Mouse (Mus musculus) heart, embryonic 14.5 days (tissue): ENCODE results near the gene Gm49333. TPM values are rescaled to one million over a fixed set of nuclear protein-coding genes. Genes with fewer than 3 reads are reported as not detected.
A peak's percentile ranks its signal among the peaks of the same experiment; 100 is the strongest.
"Not testable (repeated sequence)": the region's sequence is repeated elsewhere in the genome, so short reads cannot be mapped to it uniquely, and the experiment has no call there.

ENCODE experiments used
- ATAC-seq: fragments of 200-750 bp; cut with Nextera tagmentation; 2 replicates; pipeline ENCODE4 v1.8.0; 2017; ENCODE audit warnings: low read depth, moderate TSS enrichment; ENCODE audit not compliant: insufficient number of reproducible peaks, insufficient read depth, low FRiP score
- H3K27ac ChIP-seq, 2 experiments: fragments of 200-500 bp in 1 of 2; fragments of 300-500 bp in 1 of 2; sonication (generic) in 1 of 2; replicated peaks in 1 of 2; 2 replicates each; pipeline ENCODE4 v1.5.1; 2012 to 2014; ENCODE audit warnings: low read depth in 2 of 2, low read length in 2 of 2, control low read depth in 1 of 2, mild to moderate bottlenecking in 1 of 2, mixed read lengths in 1 of 2; ENCODE audit not compliant: control insufficient read depth in 1 of 2, insufficient read depth in 1 of 2
- H3K27me3 ChIP-seq: fragments of 300-500 bp; sonication (generic); 2 replicates; pipeline ENCODE4 v1.6.1; 2014; ENCODE audit warnings: mild to moderate bottlenecking, low read length, control low read depth; ENCODE audit not compliant: control insufficient read depth, insufficient read depth
- H3K36me3 ChIP-seq: fragments of 300-500 bp; sonication (generic); 2 replicates; pipeline ENCODE4 v1.6.1; 2014; ENCODE audit warnings: mild to moderate bottlenecking, control low read depth, low read length, mixed read lengths; ENCODE audit not compliant: control insufficient read depth, insufficient read depth
- H3K4me1 ChIP-seq, 2 experiments: fragments of 200-500 bp in 1 of 2; fragments of 300-500 bp in 1 of 2; sonication (generic) in 1 of 2; 2 replicates each; pipeline ENCODE4 v1.6.1; 2012 to 2014; ENCODE audit warnings: low read length in 2 of 2, control low read depth in 1 of 2, mixed read lengths in 1 of 2; ENCODE audit not compliant: control insufficient read depth in 2 of 2, insufficient read depth in 2 of 2
- H3K4me2 ChIP-seq: fragments of 300-500 bp; sonication (generic); 2 replicates; pipeline ENCODE4 v1.6.1; 2014; ENCODE audit warnings: mild to moderate bottlenecking, low read length
- H3K4me3 ChIP-seq, 2 experiments: fragments of 200-500 bp in 1 of 2; fragments of 300-500 bp in 1 of 2; sonication (generic) in 1 of 2; 2 replicates each; pipeline ENCODE4 v1.5.1; 2012 to 2014; ENCODE audit warnings: low read length in 2 of 2, mild to moderate bottlenecking in 2 of 2, control low read depth in 1 of 2, low read depth in 1 of 2, moderate library complexity in 1 of 2; ENCODE audit not compliant: control insufficient read depth in 1 of 2, insufficient read depth in 1 of 2
- H3K9ac ChIP-seq: fragments of 300-500 bp; sonication (generic); 2 replicates; pipeline ENCODE4 v1.6.1; 2014; ENCODE audit warnings: mild to moderate bottlenecking, low read length
- H3K9me3 ChIP-seq: fragments of 300-500 bp; sonication (generic); 2 replicates; pipeline ENCODE4 v1.6.1; 2016; ENCODE audit warnings: low read length, control low read depth; ENCODE audit not compliant: control insufficient read depth
- WGBS: fragments of 180-500 bp; shearing (Covaris S2); extraction: QIAGEN DNeasy Blood & Tissue Kit; methylation state at CpG from one replicate; pipeline ENCODE4 v1.1.7; 2014; 5-methylcytosine and 5-hydroxymethylcytosine counted together
- polyA plus RNA-seq: library from polyadenylated mRNA; unstranded; fragments of >200 nt; fragmentation: Nextera tagmentation; extraction: Ambion mirVana; gene quantifications from 2 replicates; pipeline ENCODE4 v1.2.1, GENCODE M21; 2014

The Gm49333 gene
- polyA plus RNA-seq, 1 experiment from 2014 or later, result 0.14 TPM

DNA sequence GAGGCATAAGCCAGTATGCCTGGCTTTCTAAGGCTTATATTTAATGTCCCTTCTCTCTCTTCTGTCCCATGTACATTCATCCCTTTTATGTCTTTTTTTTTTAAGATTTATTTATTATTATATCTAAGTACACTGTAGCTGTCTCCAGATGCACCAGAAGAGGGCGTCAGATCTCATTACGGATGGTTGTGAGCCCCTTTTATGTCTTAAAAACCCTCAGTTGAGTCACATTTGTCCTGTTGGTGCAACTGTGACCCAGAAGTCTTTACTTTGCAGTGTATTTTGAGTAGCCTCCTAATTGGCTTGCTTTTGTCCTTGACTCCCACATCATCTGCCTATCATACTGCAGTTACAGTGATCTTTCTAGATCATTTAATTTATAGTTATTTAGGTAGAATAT lies 41.9 kb downstream of the Gm49333 start:
- peaks cover 50% of the 10 kb centered on the region for H3K36me3 ChIP-seq
- H3K4me2 ChIP-seq, result no peak overlapping the region
- no peak for ATAC-seq
- H3K27ac ChIP-seq, result no peak overlapping the region
- H3K4me1 ChIP-seq, result peaks cover 0 to 15% of the 10 kb centered on the region in 2 experiments; a peak in 3 of 4 replicates
- H3K9me3 ChIP-seq, result no peaks in the 10 kb centered on the region
- no peak overlapping the region for H3K4me3 ChIP-seq
- H3K9ac ChIP-seq, result no peak overlapping the region
- H3K27me3 ChIP-seq, result no peaks in the 10 kb centered on the region
- WGBS, result 62% methylated on average over 2 of the region's 2 CpGs

DNA sequence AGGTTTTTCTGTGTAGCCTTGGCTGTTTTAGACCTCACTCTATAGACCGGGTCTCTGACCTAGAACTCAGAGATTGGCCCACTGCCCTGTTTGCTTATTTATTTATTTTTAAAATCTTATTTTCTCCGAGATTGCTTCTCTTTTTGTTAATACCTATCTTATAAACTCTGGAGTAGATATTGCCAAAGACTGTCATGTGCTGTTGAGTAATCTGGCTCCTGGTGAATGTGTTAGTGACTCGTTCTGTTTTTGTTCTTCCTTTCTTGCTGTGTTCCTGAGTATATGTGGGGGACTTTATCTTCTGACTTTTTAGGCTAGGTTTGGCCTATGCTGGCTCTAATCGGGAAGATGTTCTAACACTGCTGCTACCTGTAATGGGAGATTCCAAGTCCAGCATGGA lies 46.3 kb downstream of the Gm49333 start:
- H3K36me3 ChIP-seq, result peaks cover 92% of the 10 kb centered on the region
- H3K27me3 ChIP-seq, result no peaks in the 10 kb centered on the region
- no peak overlapping the region for H3K27ac ChIP-seq
- no peaks in the 10 kb centered on the region for H3K9me3 ChIP-seq
- no peak overlapping the region for H3K4me2 ChIP-seq
- 0 out of 4 replicates have a peak, but pooled peaks cover 0 to 4% of the 10 kb centered on the region in 2 experiments for H3K4me1 ChIP-seq
- H3K9ac ChIP-seq, result no peak overlapping the region
- WGBS, result 91% methylated on average over 4 of the region's 4 CpGs
- no peak overlapping the region for H3K4me3 ChIP-seq
- ATAC-seq, result no peak

DNA sequence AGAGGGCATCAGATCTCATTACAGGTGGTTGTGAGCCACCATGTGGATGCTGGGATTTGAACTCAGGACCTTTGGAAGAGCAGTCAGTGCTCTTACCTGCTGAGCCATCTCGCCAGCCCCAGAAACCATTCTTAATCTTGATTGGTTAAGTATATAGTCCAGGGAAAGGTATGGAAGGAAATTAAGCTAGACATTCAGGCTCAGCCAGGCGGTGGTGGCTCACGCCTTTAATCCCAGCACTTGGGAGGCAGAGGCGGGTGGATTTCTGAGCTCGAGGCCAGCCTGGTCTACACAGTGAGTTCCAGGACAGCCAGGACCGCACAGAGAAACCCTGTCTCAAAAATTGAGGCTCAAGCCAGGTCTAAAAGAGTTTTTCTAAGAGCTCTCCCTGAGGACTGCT lies 56.6 kb downstream of the Gm49333 start, which contains the start of gene Eif4g1:
Gene Eif4g1, plus strand, starts transcription at position 301 of the 400 bp plus-strand sequence.
- not testable (repeated sequence) for H3K4me1 ChIP-seq, H3K27me3 ChIP-seq, H3K4me2 ChIP-seq, H3K4me3 ChIP-seq, H3K9me3 ChIP-seq, ATAC-seq, H3K27ac ChIP-seq, H3K9ac ChIP-seq
- 75% methylated on average over 3 of the region's 6 CpGs for WGBS
- H3K36me3 ChIP-seq, result peaks cover 13% of the 10 kb centered on the region

DNA sequence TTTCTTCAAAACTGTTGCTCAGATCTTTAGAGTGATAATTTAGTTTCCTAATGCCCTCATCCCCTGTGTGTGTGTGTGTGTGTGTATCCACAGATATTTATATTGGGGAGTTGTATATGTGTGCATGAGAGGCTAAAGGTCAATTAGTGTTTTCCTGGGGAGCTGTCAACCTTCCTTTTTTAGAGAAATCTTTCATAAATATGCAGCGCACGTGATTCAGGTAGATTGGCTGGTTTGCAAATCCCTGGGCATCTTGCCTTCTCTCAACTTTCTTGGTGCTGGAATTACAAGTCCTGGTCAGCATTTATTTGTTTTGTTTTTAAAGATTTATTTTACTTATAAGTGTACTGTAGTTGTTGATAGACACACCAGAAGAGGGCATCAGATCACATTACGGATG lies 58.9 kb downstream of the Gm49333 start:
- ATAC-seq, result no peak
- WGBS, result 87% methylated on average over 3 of the region's 3 CpGs
- Histone ChIP-seq H3K27ac (no peak overlapping the region), H3K4me2 (no peak overlapping the region), H3K4me3 (no peak overlapping the region), H3K9me3 (no peaks in the 10 kb centered on the region), H3K27me3 (no peaks in the 10 kb centered on the region), H3K9ac (no peak overlapping the region), H3K4me1 (peaks cover 5 to 22% of the 10 kb centered on the region in 2 experiments), H3K36me3 (peaks cover 10% of the 10 kb centered on the region)

DNA sequence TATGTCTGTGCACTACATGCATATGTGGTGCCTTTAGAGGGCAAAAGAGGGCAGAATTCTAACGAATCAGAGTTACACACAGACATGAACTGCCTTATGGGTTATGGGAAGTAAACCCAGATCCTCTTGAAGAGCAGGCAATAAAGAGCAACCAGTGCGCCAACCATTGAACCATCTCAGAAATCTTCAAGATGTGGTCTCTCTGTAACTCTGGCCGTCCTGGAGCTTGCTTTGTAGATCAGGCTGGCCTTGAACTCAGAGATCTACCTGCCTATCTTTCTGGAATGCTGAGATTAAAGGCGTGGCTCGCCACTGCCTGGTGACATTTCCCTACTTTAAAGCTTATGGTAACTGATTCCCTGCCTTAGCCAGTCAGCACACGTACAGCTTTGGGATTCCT lies 60.5 kb downstream of the Gm49333 start:
- Histone ChIP-seq H3K36me3 (peaks cover 26% of the 10 kb centered on the region), H3K27me3 (no peaks in the 10 kb centered on the region), H3K27ac (no peak overlapping the region), H3K4me3 (peak overlapping the region in 1 of 2 experiments; percentile 97; a peak in 2 of 4 replicates), H3K4me2 (peak overlapping the region; percentile 98), H3K4me1 (peaks cover 5 to 23% of the 10 kb centered on the region in 2 experiments), H3K9me3 (no peaks in the 10 kb centered on the region), H3K9ac (peak overlapping the region; percentile 96)
- no peak for ATAC-seq
- 19% methylated on average over 6 of the region's 6 CpGs for WGBS

DNA sequence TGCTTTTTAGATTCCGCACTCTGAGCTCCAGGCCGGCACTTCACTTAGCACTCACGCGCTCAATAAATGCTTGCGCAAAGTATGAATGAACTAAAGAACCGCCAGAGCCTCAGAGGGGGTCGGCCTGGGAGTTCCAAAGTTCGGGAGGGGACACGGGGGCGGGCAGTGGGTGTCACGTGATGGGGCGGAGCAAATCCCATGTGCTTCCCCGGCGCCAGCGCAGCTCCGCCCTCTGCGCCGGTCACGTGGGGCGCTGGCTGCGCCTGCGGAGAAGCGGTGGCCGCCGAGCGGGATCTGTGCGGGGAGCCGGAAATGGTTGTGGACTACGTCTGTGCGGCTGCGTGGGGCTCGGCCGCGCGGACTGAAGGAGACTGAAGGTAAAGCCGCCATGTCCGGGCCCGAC lies 61.1 kb downstream of the Gm49333 start:
- Histone ChIP-seq H3K27me3 (no peaks in the 10 kb centered on the region), H3K4me1 (peaks cover 5 to 29% of the 10 kb centered on the region in 2 experiments), H3K9me3 (no peaks in the 10 kb centered on the region), H3K27ac (peak overlapping the region in 1 of 2 experiments; percentile 96; a peak in 3 of 4 replicates), H3K36me3 (peaks cover 32% of the 10 kb centered on the region), H3K9ac (peak overlapping the region; percentile 96), H3K4me2 (peak overlapping the region; percentile 98), H3K4me3 (peak overlapping the region; percentile 95 to 97)
- ATAC-seq, result peak; percentile 91
- WGBS, result under 1% methylated on average over 37 of the region's 38 CpGs

DNA sequence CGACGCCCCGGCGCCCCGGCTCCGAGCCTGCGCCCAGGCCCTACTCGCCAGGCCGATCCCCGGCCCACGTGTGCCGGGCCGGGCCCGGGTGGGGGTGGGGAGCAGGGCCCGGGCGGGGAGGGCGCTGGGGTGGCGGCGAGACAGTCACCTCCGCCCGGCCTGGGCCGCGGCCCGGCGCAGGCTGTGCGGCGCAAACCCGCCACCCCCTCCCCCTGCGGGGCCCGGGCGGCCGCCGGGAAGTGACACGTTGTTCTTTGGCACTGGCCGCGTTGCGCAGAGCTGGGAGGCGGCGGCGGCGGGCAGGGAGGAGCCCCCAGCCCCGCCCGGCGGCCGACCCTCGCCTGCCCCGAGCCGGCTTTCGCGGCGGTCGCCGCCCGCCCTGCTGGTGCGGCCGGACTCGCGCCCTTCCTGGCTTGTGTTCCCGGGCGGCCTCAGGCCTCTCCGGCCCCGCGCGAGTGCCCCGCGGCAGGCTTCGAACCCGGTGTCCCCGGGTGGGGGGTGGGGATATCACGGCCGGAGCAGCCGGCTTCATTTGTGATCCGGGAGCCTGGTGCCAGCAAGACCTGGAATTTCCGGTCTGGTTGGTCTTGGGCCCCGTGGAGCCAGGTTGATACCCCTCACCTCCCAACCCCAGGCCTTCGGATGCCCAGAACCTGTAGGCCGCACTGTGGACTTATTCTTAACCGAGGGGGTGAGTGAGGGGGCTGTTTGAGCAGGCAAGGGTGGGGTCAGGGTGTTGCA lies 61.7 kb downstream of the Gm49333 start:
- H3K9me3 ChIP-seq, result no peaks in the 10 kb centered on the region
- under 1% methylated on average over 71 of the region's 78 CpGs for WGBS
- peak overlapping the region; percentile 96 for H3K9ac ChIP-seq
- H3K27ac ChIP-seq, result peak overlapping the region; percentile 42 to 96
- H3K4me3 ChIP-seq, result peak overlapping the region; percentile 95 to 97
- peak overlapping the region; percentile 98 for H3K4me2 ChIP-seq
- ATAC-seq, result peak; percentile 79
- H3K36me3 ChIP-seq, result peaks cover 38% of the 10 kb centered on the region
- no peaks in the 10 kb centered on the region for H3K27me3 ChIP-seq
- H3K4me1 ChIP-seq, result peaks cover 8 to 35% of the 10 kb centered on the region in 2 experiments
